Mouse (Mus musculus): ENCODE measurements around the gene Chgb.

DNA sequence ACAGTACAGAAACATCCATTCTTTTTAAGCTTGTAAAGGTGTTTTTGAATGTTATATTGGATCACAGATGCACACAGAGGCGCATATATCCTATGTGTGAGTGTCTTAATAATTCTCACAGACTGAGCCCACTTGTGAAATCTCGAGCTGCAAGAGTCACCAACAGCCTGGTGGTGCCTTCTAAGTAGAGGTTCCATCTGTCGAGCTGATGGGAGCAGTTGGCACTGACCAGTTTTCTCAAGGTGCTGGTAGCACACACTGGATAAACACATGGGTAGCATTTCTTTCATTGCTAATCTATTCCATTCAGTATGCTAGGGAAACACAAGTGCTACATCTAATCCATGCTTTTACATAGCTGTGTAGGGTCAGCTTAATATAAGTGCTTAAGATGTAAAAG lies 27.9 kb upstream of the Chgb start:
- TF ChIP-seq ZC3H11A (IDR thresholded peaks at IDR 0.05; ENCODE audit: borderline replicate concordance, low read depth, low read length), result no peak
- TF ChIP-seq MAFK (IDR thresholded peaks at IDR 0.05; ENCODE audit: insufficient read depth, low read depth, low read length), result no peak
